Mouse (Mus musculus) kidney, postnatal 10 days (tissue): ENCODE measurements around the gene Lamtor1.
A peak's percentile ranks its signal among the peaks of the same experiment; 100 is the strongest.

ENCODE experiments used
- DNase-seq: peaks from one replicate; pipeline ENCODE4 v3.0.0; 2021; ENCODE audit warnings: mixed read lengths

Gene Lamtor1

GRCm38 (mm10) chr7:101956481-101956880 lies 50.8 kb downstream of the Lamtor1 start:
- DNase-seq: no peak

DNA sequence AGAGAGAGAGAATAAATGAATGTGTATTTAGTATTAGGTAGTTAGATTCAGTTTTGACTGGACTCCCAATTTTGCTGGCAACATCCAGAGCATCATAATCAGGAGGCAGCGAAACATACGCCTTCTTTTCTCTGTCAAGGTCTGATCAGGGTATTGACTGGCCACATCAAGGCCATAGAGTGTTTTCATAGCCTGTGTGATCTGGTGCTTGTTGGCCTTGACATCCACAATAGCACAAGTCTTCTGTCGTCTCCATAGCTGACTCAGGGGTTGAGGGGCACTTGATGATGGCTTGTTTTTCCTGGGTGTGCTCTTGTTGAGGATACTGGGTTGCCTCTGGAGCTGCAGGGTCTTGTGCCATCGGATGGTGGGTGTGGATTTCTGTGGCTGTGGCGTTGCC lies 51.2 kb downstream of the Lamtor1 start:
- DNase-seq: no peak

DNA sequence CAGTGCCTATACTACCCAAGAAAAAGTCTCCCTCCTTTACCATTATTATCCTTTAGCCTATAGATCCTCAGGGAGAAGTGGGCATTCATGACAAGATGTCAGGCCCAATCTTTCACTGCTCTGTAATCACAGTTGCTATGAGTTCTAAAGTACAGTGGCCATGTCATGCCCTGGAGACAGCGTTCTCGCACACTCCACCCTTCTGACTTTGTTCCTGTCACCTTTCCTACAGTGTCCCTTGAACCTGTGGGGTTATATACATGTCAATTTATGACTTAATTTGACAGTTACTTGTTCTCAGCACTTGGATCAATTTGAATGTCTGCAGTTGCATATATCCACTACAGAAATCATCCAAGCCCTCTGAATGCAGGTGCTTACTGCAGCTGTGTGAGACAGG lies 57.1 kb downstream of the Lamtor1 start:
- no peak for DNase-seq

DNA sequence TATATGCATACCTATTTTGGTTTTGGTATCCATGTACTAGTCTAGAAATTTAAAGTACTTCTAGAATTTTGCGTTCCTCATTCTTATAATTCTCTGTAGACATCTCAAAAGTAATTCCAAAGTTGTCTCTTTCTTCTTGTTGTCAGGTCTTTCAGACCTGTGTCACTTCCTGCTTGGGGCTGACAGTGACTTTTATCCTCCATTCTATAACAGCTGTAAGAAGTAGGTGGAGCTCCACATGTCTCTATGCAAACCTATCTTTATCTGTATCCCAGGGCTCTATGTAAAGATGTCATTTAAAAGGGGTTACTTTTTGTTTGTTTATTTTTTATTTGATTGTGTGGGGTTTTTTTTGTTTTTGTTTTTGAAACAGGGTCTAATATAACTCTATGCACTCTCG lies 57.9 kb downstream of the Lamtor1 start:
- DNase-seq: no peak

DNA sequence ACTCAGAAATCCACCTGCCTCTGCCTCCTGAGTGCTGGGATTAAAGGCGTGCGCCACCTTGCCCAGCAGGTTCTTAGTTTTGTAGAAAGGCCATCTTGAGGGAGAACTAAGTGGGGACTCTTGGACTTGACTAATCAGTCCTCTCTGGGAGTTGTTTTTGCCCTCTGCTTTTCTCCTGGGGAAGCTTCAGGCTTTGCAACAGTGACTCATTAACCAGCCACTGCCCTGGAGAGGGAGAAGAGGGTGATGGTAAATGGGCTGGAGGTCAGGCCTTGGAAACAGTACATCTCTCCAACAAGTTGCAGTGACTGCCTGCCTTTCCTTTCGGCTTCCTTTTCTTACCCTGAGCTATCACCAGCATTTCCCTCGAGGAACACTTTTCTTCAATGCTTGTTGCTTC lies 58.8 kb downstream of the Lamtor1 start:
- peak; percentile 53 for DNase-seq

GRCm38 (mm10) chr7:101965606-101966005 lies 59.9 kb downstream of the Lamtor1 start:
- no peak for DNase-seq

DNA sequence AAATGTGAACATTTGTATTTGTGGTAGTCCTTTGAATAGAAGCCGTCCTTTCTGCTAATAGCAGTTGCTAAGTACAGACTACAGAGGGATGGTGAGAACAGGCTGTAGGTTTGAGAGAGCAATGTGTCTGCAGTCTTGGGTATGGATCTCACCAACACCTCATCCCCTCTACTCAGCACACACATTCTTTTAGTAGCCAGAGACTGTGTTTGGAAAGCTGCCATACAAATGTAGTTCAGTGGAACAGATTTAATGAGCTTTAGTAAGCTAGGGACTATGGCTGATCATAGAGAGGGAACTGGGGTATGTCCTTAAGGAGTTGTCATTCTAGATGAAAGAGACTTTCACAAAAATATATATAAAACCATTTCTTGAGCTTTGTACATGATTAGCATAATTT lies 61.6 kb downstream of the Lamtor1 start:
- DNase-seq: no peak

DNA sequence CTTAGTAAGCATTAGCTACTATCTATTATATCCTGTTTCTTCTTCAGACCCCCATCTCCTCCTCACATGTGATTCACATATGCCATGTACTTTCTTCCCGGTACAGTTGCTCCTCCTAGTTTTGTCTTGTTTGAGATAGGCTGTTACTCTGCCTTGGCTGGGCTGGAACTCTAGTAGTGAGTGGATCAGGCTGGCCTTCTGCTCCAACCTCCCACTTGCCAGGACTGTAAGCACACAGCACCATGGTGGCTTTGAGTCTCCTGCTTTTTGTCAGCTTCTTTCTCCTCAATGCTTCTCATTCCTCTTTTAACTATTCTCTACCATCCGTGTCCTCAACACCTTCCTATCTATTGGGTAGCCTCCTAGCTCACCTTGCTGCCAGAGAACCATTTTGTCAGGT lies 63.0 kb downstream of the Lamtor1 start:
- no peak for DNase-seq

- peak; percentile 94 for DNase-seq
These were observed 64.2 kb downstream of the Lamtor1 start for GRCm38 (mm10) chr7:101969694-101970428.

- peak; percentile 98 for DNase-seq
These were observed 64.7 kb downstream of the Lamtor1 start for GRCm38 (mm10) chr7:101970429-101970775.

DNA sequence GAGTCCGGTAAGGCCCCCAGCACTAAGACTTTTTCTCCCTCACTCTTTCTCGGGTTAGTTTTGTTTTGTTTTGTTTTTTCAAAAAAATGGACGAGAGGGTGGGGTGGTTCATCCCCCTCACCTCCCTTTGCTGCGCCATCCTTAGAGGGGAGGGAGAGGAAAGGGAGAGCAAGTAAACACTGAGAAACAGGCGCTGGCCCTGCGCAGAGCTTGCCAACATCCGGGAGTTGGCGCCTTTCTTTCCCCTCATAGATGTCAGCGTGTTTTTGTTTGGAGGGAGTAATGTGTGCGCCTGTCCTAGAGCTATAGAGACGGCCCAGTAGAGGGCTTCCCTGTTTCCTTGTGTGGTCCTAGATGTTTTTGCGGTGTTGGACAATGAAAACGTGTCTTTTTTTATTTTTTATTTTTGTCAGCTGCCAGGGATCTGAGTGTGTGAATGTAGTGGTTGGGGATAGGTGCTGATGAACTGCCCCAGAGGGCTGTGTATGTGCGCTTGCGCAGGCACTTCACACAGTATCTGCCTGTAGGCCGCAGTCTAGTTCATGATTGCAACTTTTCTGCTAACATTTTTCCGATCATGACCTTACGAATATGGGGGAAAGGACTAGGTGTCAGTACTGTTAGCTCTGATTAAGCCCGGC lies 65.2 kb downstream of the Lamtor1 start:
- DNase-seq: peak; percentile 85

DNA sequence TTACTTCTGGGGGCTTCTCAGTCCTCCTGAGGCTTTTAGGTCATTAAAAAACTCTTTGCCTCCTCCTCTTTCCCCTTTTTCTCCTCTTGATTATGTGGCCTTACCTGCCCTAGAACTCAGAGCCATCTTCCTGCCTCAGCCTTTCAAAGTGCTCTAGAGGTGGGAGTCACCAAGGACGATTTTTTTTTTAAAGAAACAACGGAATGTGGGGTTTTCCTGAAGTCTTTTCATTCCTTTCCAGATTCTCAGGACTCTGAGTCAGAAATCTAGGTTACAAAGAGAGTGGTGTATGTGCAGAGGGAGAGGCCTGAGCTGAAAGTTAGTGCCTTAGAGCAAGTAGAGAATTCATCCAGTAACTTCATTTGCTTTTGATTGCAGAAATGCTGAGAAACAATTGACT lies 66.0 kb downstream of the Lamtor1 start:
- DNase-seq: no peak

DNA sequence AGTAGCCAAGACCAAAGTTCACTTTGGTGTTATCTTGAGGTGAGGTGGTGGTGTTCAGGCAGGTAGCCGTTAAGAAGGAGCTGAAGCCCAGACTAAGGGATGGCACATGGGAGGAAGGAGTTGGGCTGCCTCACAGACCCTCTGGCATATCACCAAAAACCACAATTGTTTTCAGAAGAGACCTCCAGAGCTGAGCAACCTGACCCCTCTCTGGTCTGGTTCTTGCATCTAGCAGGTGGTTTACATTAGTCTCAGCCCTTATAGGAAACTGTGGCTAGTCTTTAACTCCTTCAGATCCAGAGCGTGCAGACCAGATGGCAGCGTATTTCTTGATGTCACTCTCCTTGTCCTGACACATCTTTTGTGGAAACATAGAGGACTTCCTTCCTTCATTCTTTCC lies 68.0 kb downstream of the Lamtor1 start:
- DNase-seq: no peak

DNA sequence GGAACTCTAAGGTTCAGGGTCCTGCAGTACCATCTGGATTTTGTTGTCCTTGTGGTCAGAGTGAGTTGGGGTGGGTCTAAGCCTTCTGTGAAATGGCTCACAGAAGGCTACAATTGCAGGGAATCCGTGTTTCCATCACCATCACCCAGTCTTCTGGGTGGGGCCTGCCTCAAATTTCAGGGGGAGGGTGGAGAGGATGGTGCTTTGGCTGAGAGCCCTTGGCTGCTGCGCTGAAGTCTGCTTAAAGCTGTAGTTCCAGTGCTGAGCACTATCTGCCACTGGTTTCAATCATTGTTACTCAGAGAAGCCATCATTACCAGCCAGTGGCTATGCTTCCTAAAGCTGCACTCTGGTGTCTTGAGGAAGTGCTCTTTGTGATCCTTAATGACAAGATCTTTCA lies 68.8 kb downstream of the Lamtor1 start:
- peak; percentile 57 for DNase-seq
